Mouse (Mus musculus): ENCODE results near the gene Tmem59l. TPM values are rescaled to one million over a fixed set of nuclear protein-coding genes. Genes with fewer than 3 reads are reported as not detected.

Gene Tmem59l
- polyA plus RNA-seq, 1 experiment from 2014 or later, result 3.7 TPM

GRCm38 (mm10) chr8:70461765-70462515 lies 25.2 kb downstream of the Tmem59l start:
- no peak overlapping the region for H3K4me2 ChIP-seq (ENCODE audit: low read length)
- H3K4me3 ChIP-seq (ENCODE audit: low read depth, low read length), result no peak overlapping the region
- DNase-seq (ENCODE audit: low spot score), result no peak
- H3K9ac ChIP-seq (ENCODE audit: low read length), result no peak overlapping the region
- H3K27me3 ChIP-seq (replicated peaks; ENCODE audit: control insufficient read depth, insufficient read depth, low read length), result no peaks in the 10 kb centered on the region
- no peaks in the 10 kb centered on the region for H3K4me1 ChIP-seq (replicated peaks; ENCODE audit: control insufficient read depth, insufficient read depth, low read length)
- H3K9me3 ChIP-seq (ENCODE audit: control insufficient read depth, low read length), result no peaks in the 10 kb centered on the region
- 82% methylated on average over 16 of the region's 16 CpGs for WGBS
- H3K27ac ChIP-seq (ENCODE audit: low read depth), result no peak overlapping the region
- peaks cover 6% of the 10 kb centered on the region; the same call in 1 of the 2 replicates for H3K36me3 ChIP-seq (ENCODE audit: control insufficient read depth, insufficient read depth, low read length)
- ATAC-seq (replicated peaks; ENCODE audit: low FRiP score, low TSS enrichment, low read depth), result 0 out of 2 replicates have a peak, but pooled peaks have one; percentile 20

GRCm38 (mm10) chr8:70460606-70461005 lies 26.6 kb downstream of the Tmem59l start:
- WGBS, result 73% methylated on average over 9 of the region's 9 CpGs
- ATAC-seq (replicated peaks; ENCODE audit: low FRiP score, low TSS enrichment, low read depth) (no peak), DNase-seq (ENCODE audit: low spot score) (no peak)
- Histone ChIP-seq H3K9me3 (ENCODE audit: control insufficient read depth, low read length) (no peaks in the 10 kb centered on the region), H3K27me3 (replicated peaks; ENCODE audit: control insufficient read depth, insufficient read depth, low read length) (no peaks in the 10 kb centered on the region), H3K4me3 (ENCODE audit: low read depth, low read length) (no peak overlapping the region), H3K4me2 (ENCODE audit: low read length) (no peak overlapping the region), H3K27ac (ENCODE audit: low read depth) (no peak overlapping the region), H3K9ac (ENCODE audit: low read length) (no peak overlapping the region), H3K4me1 (replicated peaks; ENCODE audit: control insufficient read depth, insufficient read depth, low read length) (no peaks in the 10 kb centered on the region), H3K36me3 (ENCODE audit: control insufficient read depth, insufficient read depth, low read length) (peaks cover 2% of the 10 kb centered on the region; the same call in 1 of the 2 replicates)

GRCm38 (mm10) chr8:70460199-70460598 lies 27.0 kb downstream of the Tmem59l start:
- no peak for ATAC-seq (replicated peaks; ENCODE audit: low FRiP score, low TSS enrichment, low read depth)
- H3K27ac ChIP-seq (ENCODE audit: low read depth), result no peak overlapping the region
- H3K9me3 ChIP-seq (ENCODE audit: control insufficient read depth, low read length), result no peaks in the 10 kb centered on the region
- DNase-seq (ENCODE audit: low spot score), result no peak
- no peaks in the 10 kb centered on the region for H3K27me3 ChIP-seq (replicated peaks; ENCODE audit: control insufficient read depth, insufficient read depth, low read length)
- no peaks in the 10 kb centered on the region for H3K4me1 ChIP-seq (replicated peaks; ENCODE audit: control insufficient read depth, insufficient read depth, low read length)
- H3K9ac ChIP-seq (ENCODE audit: low read length), result no peak overlapping the region
- no peaks in the 10 kb centered on the region for H3K36me3 ChIP-seq (ENCODE audit: control insufficient read depth, insufficient read depth, low read length)
- WGBS, result 89% methylated on average over 5 of the region's 5 CpGs
- H3K4me2 ChIP-seq (ENCODE audit: low read length), result no peak overlapping the region
- no peak overlapping the region for H3K4me3 ChIP-seq (ENCODE audit: low read depth, low read length)

GRCm38 (mm10) chr8:70459636-70460035 lies 27.5 kb downstream of the Tmem59l start:
- ATAC-seq (replicated peaks; ENCODE audit: low FRiP score, low TSS enrichment, low read depth) (no peak), DNase-seq (ENCODE audit: low spot score) (no peak)
- no peaks in the 10 kb centered on the region for H3K36me3 ChIP-seq (ENCODE audit: control insufficient read depth, insufficient read depth, low read length)
- no peak overlapping the region for H3K27ac ChIP-seq (ENCODE audit: low read depth)
- H3K27me3 ChIP-seq (replicated peaks; ENCODE audit: control insufficient read depth, insufficient read depth, low read length), result no peaks in the 10 kb centered on the region
- H3K4me3 ChIP-seq (ENCODE audit: low read depth, low read length), result no peak overlapping the region
- 96% methylated on average over 2 of the region's 2 CpGs for WGBS
- H3K9ac ChIP-seq (ENCODE audit: low read length), result no peak overlapping the region
- H3K9me3 ChIP-seq (ENCODE audit: control insufficient read depth, low read length), result no peaks in the 10 kb centered on the region
- H3K4me1 ChIP-seq (replicated peaks; ENCODE audit: control insufficient read depth, insufficient read depth, low read length), result no peaks in the 10 kb centered on the region
- H3K4me2 ChIP-seq (ENCODE audit: low read length), result no peak overlapping the region

GRCm38 (mm10) chr8:70458462-70458861 lies 28.7 kb downstream of the Tmem59l start:
- H3K9me3 ChIP-seq (ENCODE audit: control insufficient read depth, low read length), result no peaks in the 10 kb centered on the region
- H3K36me3 ChIP-seq (ENCODE audit: control insufficient read depth, insufficient read depth, low read length), result no peaks in the 10 kb centered on the region
- DNase-seq (ENCODE audit: low spot score) (no peak), ATAC-seq (replicated peaks; ENCODE audit: low FRiP score, low TSS enrichment, low read depth) (no peak)
- no peaks in the 10 kb centered on the region for H3K4me1 ChIP-seq (replicated peaks; ENCODE audit: control insufficient read depth, insufficient read depth, low read length)
- H3K27ac ChIP-seq (ENCODE audit: low read depth), result no peak overlapping the region
- no peaks in the 10 kb centered on the region for H3K27me3 ChIP-seq (replicated peaks; ENCODE audit: control insufficient read depth, insufficient read depth, low read length)
- H3K4me2 ChIP-seq (ENCODE audit: low read length), result no peak overlapping the region
- H3K9ac ChIP-seq (ENCODE audit: low read length), result no peak overlapping the region
- 84% methylated on average over 3 of the region's 3 CpGs for WGBS
- no peak overlapping the region for H3K4me3 ChIP-seq (ENCODE audit: low read depth, low read length)

GRCm38 (mm10) chr8:70457882-70458281 lies 29.3 kb downstream of the Tmem59l start:
- 90% methylated on average over 6 of the region's 6 CpGs for WGBS
- Histone ChIP-seq H3K9me3 (ENCODE audit: control insufficient read depth, low read length) (no peaks in the 10 kb centered on the region), H3K9ac (ENCODE audit: low read length) (no peak overlapping the region), H3K36me3 (ENCODE audit: control insufficient read depth, insufficient read depth, low read length) (no peaks in the 10 kb centered on the region), H3K4me1 (replicated peaks; ENCODE audit: control insufficient read depth, insufficient read depth, low read length) (no peaks in the 10 kb centered on the region), H3K4me3 (ENCODE audit: low read depth, low read length) (no peak overlapping the region), H3K27ac (ENCODE audit: low read depth) (no peak overlapping the region), H3K4me2 (ENCODE audit: low read length) (no peak overlapping the region), H3K27me3 (replicated peaks; ENCODE audit: control insufficient read depth, insufficient read depth, low read length) (no peaks in the 10 kb centered on the region)
- no peak for ATAC-seq (replicated peaks; ENCODE audit: low FRiP score, low TSS enrichment, low read depth)
- no peak for DNase-seq (ENCODE audit: low spot score)

- H3K4me1 ChIP-seq (replicated peaks; ENCODE audit: control insufficient read depth, insufficient read depth, low read length), result no peaks in the 10 kb centered on the region
- WGBS, result 100% methylated on average over 1 of the region's 1 CpGs
- H3K4me2 ChIP-seq (ENCODE audit: low read length), result no peak overlapping the region
- no peak for DNase-seq (ENCODE audit: low spot score)
- no peaks in the 10 kb centered on the region for H3K27me3 ChIP-seq (replicated peaks; ENCODE audit: control insufficient read depth, insufficient read depth, low read length)
- H3K36me3 ChIP-seq (ENCODE audit: control insufficient read depth, insufficient read depth, low read length), result peaks cover 8% of the 10 kb centered on the region
- no peaks in the 10 kb centered on the region for H3K9me3 ChIP-seq (ENCODE audit: control insufficient read depth, low read length)
- no peak overlapping the region for H3K9ac ChIP-seq (ENCODE audit: low read length)
- no peak overlapping the region for H3K4me3 ChIP-seq (ENCODE audit: low read depth, low read length)
- no peak for ATAC-seq (replicated peaks; ENCODE audit: low FRiP score, low TSS enrichment, low read depth)
- no peak overlapping the region for H3K27ac ChIP-seq (ENCODE audit: low read depth)
Measured at GRCm38 (mm10) chr8:70456996-70457395, 30.2 kb downstream of the Tmem59l start.

GRCm38 (mm10) chr8:70453852-70454251 lies 33.3 kb downstream of the Tmem59l start:
- Histone ChIP-seq H3K4me3 (ENCODE audit: low read depth, low read length) (no peak overlapping the region), H3K36me3 (ENCODE audit: control insufficient read depth, insufficient read depth, low read length) (peaks cover 35% of the 10 kb centered on the region), H3K4me2 (ENCODE audit: low read length) (no peak overlapping the region), H3K27me3 (replicated peaks; ENCODE audit: control insufficient read depth, insufficient read depth, low read length) (no peaks in the 10 kb centered on the region), H3K4me1 (replicated peaks; ENCODE audit: control insufficient read depth, insufficient read depth, low read length) (no peaks in the 10 kb centered on the region), H3K27ac (ENCODE audit: low read depth) (no peak overlapping the region; the same call in 1 of the 2 replicates), H3K9ac (ENCODE audit: low read length) (no peak overlapping the region), H3K9me3 (ENCODE audit: control insufficient read depth, low read length) (no peaks in the 10 kb centered on the region)
- no peak for DNase-seq (ENCODE audit: low spot score)
- 82% methylated on average over 5 of the region's 5 CpGs for WGBS
- no peak for ATAC-seq (replicated peaks; ENCODE audit: low FRiP score, low TSS enrichment, low read depth)
